In the genomic region with DNA sequence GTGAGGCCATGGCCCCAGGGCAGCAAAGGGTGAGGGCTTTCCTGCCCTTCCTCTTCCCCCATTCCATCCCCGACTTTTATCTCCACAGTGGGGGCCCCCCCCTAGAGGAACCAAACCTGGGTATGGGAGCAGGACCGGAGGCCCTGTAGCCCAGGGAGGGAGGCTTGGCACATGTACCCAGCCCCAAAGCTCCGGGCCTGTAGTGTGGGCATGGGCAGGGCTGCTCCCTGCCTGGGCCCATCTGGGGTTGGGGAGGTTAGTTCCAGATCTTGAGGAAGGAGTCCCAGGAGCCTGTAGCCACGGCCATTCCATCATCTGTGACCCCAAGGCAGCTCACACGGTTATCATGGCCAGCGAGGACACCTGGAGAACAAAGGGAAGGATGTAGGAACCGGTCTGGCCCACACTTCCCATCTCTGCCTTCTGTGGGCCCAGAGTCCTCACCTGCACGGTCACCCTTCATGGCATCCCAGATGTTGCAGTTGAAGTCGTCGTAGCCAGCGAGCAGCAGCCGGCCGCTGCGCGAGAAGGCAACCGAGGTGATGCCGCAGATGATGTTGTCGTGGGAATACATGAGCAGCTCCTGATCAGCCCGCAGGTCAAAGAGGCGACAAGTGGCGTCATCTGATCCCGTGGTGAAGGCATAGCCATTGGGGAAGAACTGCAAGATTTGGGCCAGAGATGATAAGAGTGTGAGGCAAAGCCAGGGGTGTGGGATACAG, we compare ENCODE assay signal across 14 mouse cellular contexts. TPM values are rescaled to one million over a fixed set of nuclear protein-coding genes. Genes with fewer than 3 reads are reported as not detected.
DNase-seq lines count a peak whose midpoint lies in the region; ATAC-seq lines count a peak whose summit lies in the region.
"Had no signal": no experiment of that assay in that cellular context is flagged by ENCODE, and none has a peak within 500 bp of the region (broad histone marks: within the 10 kb centered on the region; RNA-seq: fewer than 3 reads in every experiment).

No protein-coding gene starts in this region.

- DNase-seq in heart, adult 11 months: peak; percentile 94
- DNase-seq in heart, postnatal 25 days (ENCODE audit: low spot score): no peak
- peak; percentile 10 for DNase-seq in lung, postnatal 10 days
- DNase-seq in lung, postnatal 25 days (ENCODE audit: low spot score): no peak
- DNase-seq in frontal cortex, postnatal 10 days (ENCODE audit: low spot score in 2 of 2): no peak
- DNase-seq: adrenal gland, postnatal 10 days; kidney, postnatal 14 days; right cerebral cortex, postnatal 14 days had no signal

- ATAC-seq in hindbrain, embryonic 12.5 days (ENCODE audit: low FRiP score): no peak
- ATAC-seq in midbrain, embryonic 16.5 days: no peak
- ATAC-seq: Patski had no signal

- WGBS in hindbrain, embryonic 12.5 days: 86% methylated on average over 22 of the region's 22 CpGs
- whole genome bisulfite sequencing in midbrain, embryonic 16.5 days: 82% methylated on average over 22 of the region's 22 CpGs

- intact Hi-C loops in heart, postnatal 25 days (cut with DNase I): no loop called here

- H3K27me3 ChIP-seq in hindbrain, embryonic 12.5 days: no peaks in the 10 kb centered on the region
- no peaks in the 10 kb centered on the region for H3K27me3 ChIP-seq in midbrain, embryonic 16.5 days (ENCODE audit: control insufficient read depth, insufficient read depth, low read depth, low read length)
- H3K27me3 ChIP-seq: Patski had no signal

- H3K4me3 ChIP-seq in hindbrain, embryonic 12.5 days: no peak overlapping the region
- H3K4me3 ChIP-seq in midbrain, embryonic 16.5 days (ENCODE audit: low read depth, low read length): no peak overlapping the region

- peak overlapping the region; percentile 35; the same call in 1 of the 2 replicates for H3K27ac ChIP-seq in hindbrain, embryonic 12.5 days
- peak overlapping the region; percentile 39; the same call in 1 of the 2 replicates for H3K27ac ChIP-seq in midbrain, embryonic 16.5 days (ENCODE audit: low read length)

- no peak overlapping the region for H3K4me2 ChIP-seq in hindbrain, embryonic 12.5 days (replicated peaks)
- no peak overlapping the region for H3K4me2 ChIP-seq in midbrain, embryonic 16.5 days (ENCODE audit: low read length)

- H3K9me3 ChIP-seq in hindbrain, embryonic 12.5 days (replicated peaks): no peaks in the 10 kb centered on the region
- no peaks in the 10 kb centered on the region for H3K9me3 ChIP-seq in midbrain, embryonic 16.5 days (replicated peaks; ENCODE audit: control insufficient read depth, low read length, poor library complexity, severe bottlenecking)

- H3K9ac ChIP-seq in hindbrain, embryonic 12.5 days: peak overlapping the region; percentile 23
- H3K9ac ChIP-seq in midbrain, embryonic 16.5 days (ENCODE audit: low read depth, low read length): no peak overlapping the region

- H3K36me3 ChIP-seq in hindbrain, embryonic 12.5 days: peaks cover 61% of the 10 kb centered on the region
- peaks cover 43% of the 10 kb centered on the region for H3K36me3 ChIP-seq in midbrain, embryonic 16.5 days (ENCODE audit: control insufficient read depth, insufficient read depth, low read length)

- H3K4me1 ChIP-seq in hindbrain, embryonic 12.5 days: peaks cover 52% of the 10 kb centered on the region
- H3K4me1 ChIP-seq in midbrain, embryonic 16.5 days (ENCODE audit: control insufficient read depth, insufficient read depth, low read length): peaks cover 18% of the 10 kb centered on the region

RNA-seq across cellular contexts. Expression of a gene that starts 4.6 kb away (rescaled TPM):
- total RNA-seq in heart, postnatal 25 days (2021): not detected
- not detected in 2 replicates for polyA plus RNA-seq in hindbrain, embryonic 12.5 days (2016; fragmentation: Nextera tagmentation; extraction: Ambion mirVana)
- not detected in 2 replicates for polyA plus RNA-seq in midbrain, embryonic 16.5 days (2015; fragmentation: Nextera tagmentation; extraction: Ambion mirVana)
- total RNA-seq: adrenal gland, postnatal 10 days; hematopoietic stem cell, adult 5-6 weeks; megakaryocyte-erythroid progenitor cell, adult 5-6 weeks had no signal
- polyA plus RNA-seq: gonadal fat pad, adult 2 months; Patski had no signal

RNA-seq across cellular contexts. Expression of a gene that starts 4.9 kb away (rescaled TPM):
- 100 to 1,000 TPM; 245 to 246 TPM for total RNA-seq in heart, postnatal 25 days (2021)
- 466 and 467 TPM in 2 replicates for polyA plus RNA-seq in hindbrain, embryonic 12.5 days (2016; fragmentation: Nextera tagmentation; extraction: Ambion mirVana)
- 496 and 512 TPM in 2 replicates for polyA plus RNA-seq in midbrain, embryonic 16.5 days (2015; fragmentation: Nextera tagmentation; extraction: Ambion mirVana)

RNA-seq across cellular contexts. Expression of a gene that starts 10.1 kb away (rescaled TPM):
- total RNA-seq in heart, postnatal 25 days (2021): 10 to 100 TPM; 28.6 to 29.1 TPM
- 17.9 and 19.0 TPM in 2 replicates for polyA plus RNA-seq in hindbrain, embryonic 12.5 days (2016; fragmentation: Nextera tagmentation; extraction: Ambion mirVana)
- polyA plus RNA-seq in midbrain, embryonic 16.5 days (2015; fragmentation: Nextera tagmentation; extraction: Ambion mirVana): 19.3 and 19.4 TPM in 2 replicates

RNA-seq across cellular contexts. Expression of a gene that starts 24.9 kb away (rescaled TPM):
- total RNA-seq in heart, postnatal 25 days (2021): not detected
- polyA plus RNA-seq in hindbrain, embryonic 12.5 days (2016; fragmentation: Nextera tagmentation; extraction: Ambion mirVana): 103 and 108 TPM in 2 replicates
- polyA plus RNA-seq in midbrain, embryonic 16.5 days (2015; fragmentation: Nextera tagmentation; extraction: Ambion mirVana): 307 and 326 TPM in 2 replicates
- total RNA-seq: hematopoietic stem cell, adult 5-6 weeks; megakaryocyte-erythroid progenitor cell, adult 5-6 weeks had no signal
- polyA plus RNA-seq: Patski had no signal

RNA-seq across cellular contexts. Expression of a gene that starts 26.1 kb away (rescaled TPM):
- total RNA-seq in heart, postnatal 25 days (2021): 10 to 100 TPM; 14.8 to 15.3 TPM
- 60.7 and 61.3 TPM in 2 replicates for polyA plus RNA-seq in hindbrain, embryonic 12.5 days (2016; fragmentation: Nextera tagmentation; extraction: Ambion mirVana)
- polyA plus RNA-seq in midbrain, embryonic 16.5 days (2015; fragmentation: Nextera tagmentation; extraction: Ambion mirVana): 76.3 and 80.5 TPM in 2 replicates

Comparison
In these comparisons a context has a peak if more than half of its experiments do, and no peak if none do; other contexts are left out.
1. DNase-seq: peak in heart, adult 11 months (single experiment) and lung, postnatal 10 days (single experiment); none in heart, postnatal 25 days (single experiment), lung, postnatal 25 days (single experiment) and frontal cortex, postnatal 10 days (0 of 2).